Mouse (Mus musculus) ES-E14 (cell line): Measurements from ENCODE around the gene Cd47. TPM values are rescaled to one million over a fixed set of nuclear protein-coding genes. Genes with fewer than 3 reads are reported as not detected.

Experiments used
- DNase-seq: peaks from one replicate; pipeline ENCODE4 v3.0.0-alpha.2; 2013; ENCODE audit warnings: low read depth, low spot score
- H3K27ac ChIP-seq: 2 replicates; pipeline ENCODE4 v1.5.1; 2012; ENCODE audit warnings: low read depth, mild to moderate bottlenecking, low read length, moderate library complexity, mixed read lengths; ENCODE audit not compliant: poor library complexity, insufficient read depth, severe bottlenecking
- H3K36me3 ChIP-seq: 2 replicates; pipeline ENCODE4 v1.6.1; 2012; ENCODE audit warnings: mild to moderate bottlenecking, low read length, moderate library complexity, mixed read lengths; ENCODE audit not compliant: control insufficient read depth, poor library complexity, insufficient read depth, severe bottlenecking
- H3K4me1 ChIP-seq, 2 experiments: fragments of 150-350 bp in 1 of 2; sonication (generic) in 1 of 2; 2 replicates each; pipeline ENCODE4 v1.6.1; 2012; ENCODE audit warnings: low read length in 2 of 2, mild to moderate bottlenecking in 1 of 2, mixed read lengths in 1 of 2; ENCODE audit not compliant: control insufficient read depth in 2 of 2, insufficient read depth in 2 of 2, poor library complexity in 1 of 2
- H3K4me3 ChIP-seq, 2 experiments: fragments of 150-350 bp in 1 of 2; sonication (generic) in 1 of 2; 2 replicates each; pipeline ENCODE4 v1.5.1; 2012; ENCODE audit warnings: low read length in 2 of 2, low read depth in 1 of 2, mild to moderate bottlenecking in 1 of 2, mixed read lengths in 1 of 2; ENCODE audit not compliant: insufficient read depth in 1 of 2, poor library complexity in 1 of 2, severe bottlenecking in 1 of 2
- H3K9ac ChIP-seq: 2 replicates; pipeline ENCODE4 v1.6.1; 2012; ENCODE audit warnings: low read depth, mild to moderate bottlenecking, low read length, mixed read lengths; ENCODE audit not compliant: poor library complexity, insufficient read depth, severe bottlenecking
- H3K9me3 ChIP-seq: fragments of 150-350 bp; sonication (generic); 2 replicates; pipeline ENCODE4 v1.6.1; 2012; ENCODE audit warnings: low read depth, mild to moderate bottlenecking, low read length; ENCODE audit not compliant: control insufficient read depth, insufficient read depth
- CHD2 ChIP-seq: IDR thresholded peaks from 2 replicates; pipeline ENCODE4 v1.6.1; 2014; ENCODE audit warnings: mild to moderate bottlenecking, low read depth, low read length, inconsistent platforms
- HCFC1 ChIP-seq: IDR thresholded peaks from 2 replicates; pipeline ENCODE4 v1.6.1; 2012; ENCODE audit warnings: low read length, inconsistent platforms, borderline replicate concordance; ENCODE audit not compliant: insufficient read depth
- MAFK ChIP-seq: IDR thresholded peaks from 2 replicates; pipeline ENCODE4 v1.6.1; 2014; ENCODE audit warnings: mild to moderate bottlenecking, low read depth, low read length, inconsistent platforms; ENCODE audit not compliant: insufficient read depth
- ZC3H11A ChIP-seq: IDR thresholded peaks from 2 replicates; pipeline ENCODE4 v1.6.1; 2012; ENCODE audit warnings: low read depth, mild to moderate bottlenecking, inconsistent platforms, low read length, borderline replicate concordance
- ZNF384 ChIP-seq: IDR thresholded peaks from 2 replicates; pipeline ENCODE4 v1.6.1; 2012; ENCODE audit warnings: low read depth, low read length, inconsistent platforms
- in situ Hi-C, 2 experiments: fragments of 600-800 bp; cut with MboI; formaldehyde crosslinking; loops; one replicate each; pipeline ENCODE4 v1.15.1; 2025; ENCODE audit warnings: low sequenced_read_pairs in 2 of 2, inconsistent platforms in 1 of 2; ENCODE audit not compliant: unreplicated experiment in 2 of 2
- total RNA-seq: library from RNA; depleted of rRNA; stranded (reverse); fragments of 300-350 nt; gene quantifications from 2 replicates; pipeline ENCODE4 v1.2.3, GENCODE M21; 2012

Gene Cd47
- total RNA-seq, 1 experiment: 16.0 TPM

GRCm38 (mm10) chr16:49892252-49892651 lies 91.9 kb downstream of the Cd47 start:
- TF ChIP-seq CHD2: no peak
- no peak for TF ChIP-seq MAFK
- TF ChIP-seq HCFC1: no peak
- no peak for TF ChIP-seq ZC3H11A
- TF ChIP-seq ZNF384: no peak
- Histone ChIP-seq H3K36me3 (no peaks in the 10 kb centered on the region), H3K4me1 (no peaks in the 10 kb centered on the region), H3K4me3 (no peak overlapping the region), H3K9ac (no peak overlapping the region), H3K27ac (no peak overlapping the region), H3K9me3 (no peaks in the 10 kb centered on the region)
- in situ Hi-C loops: no loop called here
- DNase-seq: no peak

GRCm38 (mm10) chr16:49892945-49893344 lies 92.6 kb downstream of the Cd47 start:
- TF ChIP-seq HCFC1 (no peak), ZC3H11A (peak; percentile 80; the same call in 1 of the 2 replicates)
- Histone ChIP-seq H3K4me3 (no peak overlapping the region), H3K36me3 (no peaks in the 10 kb centered on the region), H3K27ac (no peak overlapping the region), H3K9me3 (no peaks in the 10 kb centered on the region), H3K4me1 (no peaks in the 10 kb centered on the region), H3K9ac (no peak overlapping the region)
- in situ Hi-C loops: no loop called here
- peak; percentile 51 for DNase-seq

- Histone ChIP-seq H3K36me3 (no peaks in the 10 kb centered on the region), H3K9ac (no peak overlapping the region), H3K27ac (no peak overlapping the region), H3K9me3 (no peaks in the 10 kb centered on the region), H3K4me1 (no peaks in the 10 kb centered on the region), H3K4me3 (no peak overlapping the region)
- in situ Hi-C loops: no loop called here
- TF ChIP-seq CHD2 (no peak), ZC3H11A (no peak), MAFK (no peak), HCFC1 (no peak), ZNF384 (no peak)
- DNase-seq: no peak
Measured at GRCm38 (mm10) chr16:49894624-49895023, 94.3 kb downstream of the Cd47 start.

GRCm38 (mm10) chr16:49896132-49896531 lies 95.8 kb downstream of the Cd47 start:
- H3K27ac ChIP-seq: no peak overlapping the region
- TF ChIP-seq CHD2 (no peak), ZC3H11A (no peak), ZNF384 (no peak), HCFC1 (no peak), MAFK (no peak)
- no peak overlapping the region for H3K9ac ChIP-seq
- in situ Hi-C loops: no loop called here
- no peaks in the 10 kb centered on the region for H3K9me3 ChIP-seq
- no peaks in the 10 kb centered on the region for H3K36me3 ChIP-seq
- H3K4me1 ChIP-seq: no peaks in the 10 kb centered on the region
- DNase-seq: no peak
- H3K4me3 ChIP-seq: no peak overlapping the region

- in situ Hi-C loops: no loop called here
- H3K4me3 ChIP-seq: no peak overlapping the region
- H3K27ac ChIP-seq: no peak overlapping the region
- H3K4me1 ChIP-seq: peaks cover 0 to 2% of the 10 kb centered on the region in 2 experiments; a peak in 1 of 4 replicates
- no peaks in the 10 kb centered on the region for H3K9me3 ChIP-seq
- no peak overlapping the region for H3K9ac ChIP-seq
- no peaks in the 10 kb centered on the region for H3K36me3 ChIP-seq
- no peak for TF ChIP-seq ZC3H11A
- no peak for TF ChIP-seq HCFC1
- TF ChIP-seq MAFK: no peak
- TF ChIP-seq CHD2: no peak
- TF ChIP-seq ZNF384: no peak
- no peak for DNase-seq
Measured at GRCm38 (mm10) chr16:49901395-49901794, 101.1 kb downstream of the Cd47 start.
